Mouse (Mus musculus) liver, embryonic 16.5 days (tissue): ENCODE data around the gene Kcnip2. TPM values are rescaled to one million over a fixed set of nuclear protein-coding genes. Genes with fewer than 3 reads are reported as not detected.

ENCODE experiments used
- ATAC-seq: fragments of 200-750 bp; cut with Nextera tagmentation; 2 replicates; pipeline ENCODE4 v1.8.0; 2017; ENCODE audit warnings: low read depth, mild to moderate bottlenecking, moderate number of reproducible peaks, moderate library complexity
- H3K27ac ChIP-seq: fragments of 300-500 bp; sonication (generic); 2 replicates; pipeline ENCODE4 v1.5.1; 2014; ENCODE audit warnings: mild to moderate bottlenecking, low read length
- H3K27me3 ChIP-seq: fragments of 300-500 bp; sonication (generic); 2 replicates; pipeline ENCODE4 v1.6.1; 2014; ENCODE audit warnings: low read depth, low read length, mixed read lengths; ENCODE audit not compliant: control insufficient read depth, insufficient read depth
- H3K36me3 ChIP-seq: fragments of 300-500 bp; sonication (generic); 2 replicates; pipeline ENCODE4 v1.6.1; 2014; ENCODE audit warnings: mild to moderate bottlenecking; ENCODE audit not compliant: control insufficient read depth, insufficient read depth
- H3K4me1 ChIP-seq: fragments of 300-500 bp; sonication (generic); 2 replicates; pipeline ENCODE4 v1.6.1; 2014; ENCODE audit warnings: low read depth, low read length, mixed read lengths; ENCODE audit not compliant: control insufficient read depth
- H3K4me2 ChIP-seq: fragments of 300-500 bp; sonication (generic); 2 replicates; pipeline ENCODE4 v1.6.1; 2014; ENCODE audit warnings: low read depth, low read length, mixed read lengths
- H3K4me3 ChIP-seq: fragments of 300-500 bp; sonication (generic); 2 replicates; pipeline ENCODE4 v1.5.1; 2014; ENCODE audit warnings: low read depth, mild to moderate bottlenecking, low read length
- H3K9ac ChIP-seq: fragments of 300-500 bp; sonication (generic); 2 replicates; pipeline ENCODE4 v1.6.1; 2014; ENCODE audit warnings: low read depth, low read length
- H3K9me3 ChIP-seq: fragments of 300-500 bp; sonication (generic); replicated peaks from 2 replicates; pipeline ENCODE4 v1.6.1; 2016; ENCODE audit warnings: low read length; ENCODE audit not compliant: control insufficient read depth
- WGBS: fragments of 180-500 bp; shearing (Covaris S2); extraction: QIAGEN DNeasy Blood & Tissue Kit; methylation state at CpG from one replicate; pipeline ENCODE4 v1.1.7; 2014; ENCODE audit not compliant: insufficient replicate concordance; 5-methylcytosine and 5-hydroxymethylcytosine counted together
- polyA plus RNA-seq: library from polyadenylated mRNA; unstranded; fragments of >200 nt; fragmentation: Nextera tagmentation; extraction: Ambion mirVana; gene quantifications from 2 replicates; pipeline ENCODE4 v1.2.1, GENCODE M21; 2015

The Kcnip2 gene
- polyA plus RNA-seq, result 2.2 TPM in 2 replicates

DNA sequence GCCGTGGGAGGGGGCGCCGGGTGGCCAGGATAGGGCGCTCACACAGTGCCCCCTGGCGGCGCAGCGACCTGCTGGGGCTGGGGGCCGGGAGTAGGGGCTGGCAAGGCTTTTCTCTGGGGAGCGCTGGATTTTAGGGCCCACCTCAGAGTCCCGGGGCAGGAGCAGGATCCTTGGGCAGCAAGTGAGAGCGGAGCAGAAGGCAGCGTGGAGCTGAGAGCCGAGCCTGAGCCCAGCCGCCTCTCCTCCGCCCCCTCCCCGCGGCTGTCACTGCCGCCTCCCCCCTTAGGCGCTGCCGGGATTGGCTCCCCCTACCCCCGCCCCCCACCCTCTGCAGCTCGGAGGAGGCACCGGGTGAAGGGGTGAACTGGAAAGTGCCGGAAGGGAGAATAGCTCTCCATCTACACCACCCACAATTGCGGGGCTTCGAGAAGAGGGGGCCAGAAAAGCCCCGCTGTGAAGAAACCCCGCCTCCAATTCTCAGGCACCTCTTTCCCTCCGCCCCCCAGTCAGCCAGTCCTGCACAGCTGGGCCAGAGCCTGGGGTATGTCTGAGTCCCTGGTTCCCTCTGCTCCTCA lies at the start of gene Kcnip2:
Kcnip2 (minus strand) TSS at position 231 of the 575 bp plus-strand sequence.
- H3K9ac ChIP-seq, result no peak within 1 kb of the TSS
- no peak; the same call in 1 of the 2 replicates for ATAC-seq
- H3K36me3 ChIP-seq, result no peaks in the 10 kb centered on the region
- no peak within 1 kb of the TSS for H3K27ac ChIP-seq
- peaks cover 42% of the 10 kb centered on the region for H3K27me3 ChIP-seq
- H3K9me3 ChIP-seq, result no peaks in the 10 kb centered on the region
- H3K4me3 ChIP-seq, result peak within 1 kb of the TSS; percentile 38
- 2% methylated on average over 26 of the region's 29 CpGs for WGBS
- H3K4me1 ChIP-seq, result peaks cover 18% of the 10 kb centered on the region
- H3K4me2 ChIP-seq, result peak within 1 kb of the TSS; percentile 46

DNA sequence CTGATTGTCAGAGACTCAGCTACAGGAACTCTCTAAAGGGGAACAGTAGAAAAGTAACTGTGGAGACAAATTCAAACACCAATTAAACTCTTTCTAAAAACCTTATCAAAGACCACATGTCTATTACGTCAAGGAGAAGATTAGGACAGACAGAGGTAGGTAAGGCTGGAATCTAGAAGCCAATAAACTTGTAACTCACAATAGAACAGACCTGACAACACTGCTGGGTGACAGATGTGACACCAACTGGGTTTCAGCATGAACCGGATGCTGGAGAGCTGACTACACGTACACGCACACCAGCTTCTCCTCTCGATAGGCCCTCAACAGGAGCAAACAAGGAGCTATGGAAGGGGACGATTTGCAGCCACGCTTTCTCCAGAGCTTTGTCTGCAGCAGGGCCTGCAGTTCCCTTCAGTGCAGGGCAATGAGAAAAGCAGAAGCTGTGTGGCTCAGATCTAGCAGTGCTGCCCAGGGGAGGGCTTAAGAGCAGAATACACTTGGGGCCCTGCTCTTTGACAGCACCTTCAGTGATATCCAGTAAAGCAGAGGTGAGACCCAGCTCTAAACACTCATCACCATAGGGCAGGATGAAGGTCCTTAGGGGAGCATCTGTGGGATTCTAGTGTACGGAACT lies 39.5 kb upstream of the Kcnip2 start:
- Histone ChIP-seq H3K9me3 (no peaks in the 10 kb centered on the region), H3K9ac (no peak overlapping the region), H3K36me3 (no peaks in the 10 kb centered on the region), H3K27me3 (no peaks in the 10 kb centered on the region), H3K4me2 (no peak overlapping the region), H3K4me3 (no peak overlapping the region), H3K27ac (no peak overlapping the region), H3K4me1 (no peaks in the 10 kb centered on the region)
- 45% methylated on average over 8 of the region's 8 CpGs for WGBS
- no peak for ATAC-seq

DNA sequence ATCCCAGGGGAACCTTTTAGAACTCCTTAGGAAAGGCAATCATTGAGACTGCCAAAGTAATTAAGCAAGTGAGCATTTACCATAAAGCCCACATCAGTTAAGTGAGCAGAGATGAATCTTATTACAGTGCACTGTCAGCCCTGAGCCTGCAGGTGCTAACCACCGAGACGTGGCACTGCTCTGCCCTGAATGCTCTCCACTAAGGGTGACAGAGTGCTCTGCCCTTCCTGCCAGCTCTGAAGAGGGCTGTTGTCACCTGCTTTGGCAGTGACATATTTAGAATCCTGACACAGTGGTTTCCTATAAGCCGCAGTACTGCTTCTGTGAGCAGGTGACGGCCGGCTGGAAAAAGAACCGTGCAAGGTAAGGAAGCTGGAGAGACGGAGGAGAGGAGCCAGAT lies 38.7 kb upstream of the Kcnip2 start:
- Histone ChIP-seq H3K4me3 (no peak overlapping the region), H3K27ac (no peak overlapping the region), H3K9ac (no peak overlapping the region), H3K4me2 (no peak overlapping the region), H3K27me3 (no peaks in the 10 kb centered on the region), H3K9me3 (no peaks in the 10 kb centered on the region), H3K36me3 (no peaks in the 10 kb centered on the region), H3K4me1 (no peaks in the 10 kb centered on the region)
- ATAC-seq, result no peak
- whole genome bisulfite sequencing, result 70% methylated on average over 7 of the region's 7 CpGs

DNA sequence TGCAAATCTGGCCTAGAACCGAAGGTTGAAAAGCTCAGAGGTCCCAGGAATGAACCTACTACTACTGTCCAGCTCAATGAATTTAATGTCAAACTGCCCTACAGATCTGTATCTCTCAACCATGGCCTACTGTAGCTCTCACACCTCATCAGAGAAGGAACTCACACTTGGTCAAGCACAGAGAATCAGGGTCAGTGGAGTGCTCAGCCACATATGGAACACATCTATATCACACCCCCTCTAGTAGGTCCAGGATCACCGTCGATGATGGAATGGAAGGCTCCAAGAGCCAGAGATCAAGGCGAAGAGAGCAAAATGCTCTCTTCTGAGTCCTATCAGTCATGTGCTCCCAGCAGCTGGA lies 31.9 kb upstream of the Kcnip2 start:
- Histone ChIP-seq H3K9me3 (no peaks in the 10 kb centered on the region), H3K9ac (no peak overlapping the region), H3K4me2 (no peak overlapping the region), H3K36me3 (no peaks in the 10 kb centered on the region), H3K27me3 (no peaks in the 10 kb centered on the region), H3K4me1 (peaks cover 2% of the 10 kb centered on the region), H3K27ac (no peak overlapping the region), H3K4me3 (no peak overlapping the region)
- WGBS, result 75% methylated on average over 4 of the region's 4 CpGs
- no peak for ATAC-seq

DNA sequence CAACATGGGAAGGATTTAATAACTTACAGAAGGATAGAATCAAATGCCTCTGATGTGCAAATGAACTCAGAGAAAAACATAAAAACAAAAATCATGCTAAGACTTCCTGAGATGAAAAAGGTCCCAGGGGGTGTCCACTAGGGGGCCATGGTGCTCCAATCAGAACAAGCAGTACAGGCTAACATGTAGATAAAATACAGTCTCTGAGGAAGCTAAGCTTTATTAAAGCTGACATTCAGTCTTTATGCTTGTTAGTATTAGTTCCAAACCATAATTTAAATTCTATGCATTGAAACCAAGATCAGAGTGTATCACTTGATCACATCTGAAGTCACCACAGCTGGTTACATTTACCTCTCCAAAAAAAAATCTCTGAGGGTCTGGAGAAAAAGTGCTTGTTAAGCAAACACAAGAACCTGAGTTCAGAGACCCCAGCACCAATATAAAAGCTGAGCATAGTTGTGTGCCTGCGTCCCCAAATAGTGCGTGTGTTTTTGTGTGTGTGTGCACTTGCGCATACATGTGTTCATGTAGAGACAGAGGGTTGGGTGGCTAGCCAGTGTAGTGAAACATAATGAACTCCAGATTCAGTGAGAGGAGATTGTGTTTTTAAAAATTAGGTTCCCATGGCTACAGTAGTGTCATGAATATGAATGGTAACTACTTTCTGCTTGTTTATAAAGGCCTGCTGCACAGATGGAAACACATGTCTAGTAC lies 31.3 kb upstream of the Kcnip2 start:
- WGBS, result 84% methylated on average over 3 of the region's 3 CpGs
- H3K4me2 ChIP-seq, result no peak overlapping the region
- peaks cover 2% of the 10 kb centered on the region for H3K4me1 ChIP-seq
- H3K27me3 ChIP-seq, result no peaks in the 10 kb centered on the region
- H3K27ac ChIP-seq, result no peak overlapping the region
- ATAC-seq, result no peak
- H3K4me3 ChIP-seq, result no peak overlapping the region
- H3K9ac ChIP-seq, result no peak overlapping the region
- H3K9me3 ChIP-seq, result no peaks in the 10 kb centered on the region
- H3K36me3 ChIP-seq, result no peaks in the 10 kb centered on the region

DNA sequence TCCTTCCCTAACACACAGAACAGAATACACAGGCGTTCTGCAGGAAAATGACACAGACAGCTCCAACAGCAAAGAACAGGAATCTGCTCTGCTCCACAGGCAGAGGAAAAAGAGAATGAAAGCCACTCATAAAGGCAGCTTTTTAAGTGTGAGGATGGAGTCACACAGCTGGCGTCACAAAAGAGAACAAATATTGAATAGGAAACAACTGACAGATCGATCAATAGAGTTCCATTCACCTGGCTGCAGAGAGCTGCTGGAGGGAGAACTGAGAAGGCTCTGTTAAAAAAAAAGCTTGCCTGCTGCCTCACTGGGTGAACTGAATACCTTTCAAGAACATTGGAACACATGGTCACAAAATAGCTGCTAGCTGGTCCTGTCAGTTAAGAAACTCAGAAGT lies 28.3 kb upstream of the Kcnip2 start:
- H3K27me3 ChIP-seq, result no peaks in the 10 kb centered on the region
- H3K4me2 ChIP-seq, result no peak overlapping the region
- H3K9me3 ChIP-seq, result no peaks in the 10 kb centered on the region
- peaks cover 2% of the 10 kb centered on the region for H3K4me1 ChIP-seq
- WGBS, result 63% methylated on average over 3 of the region's 3 CpGs
- ATAC-seq, result 0 out of 2 replicates have a peak, but pooled peaks have one; percentile 16
- H3K9ac ChIP-seq, result no peak overlapping the region
- no peak overlapping the region for H3K4me3 ChIP-seq
- no peak overlapping the region for H3K27ac ChIP-seq
- no peaks in the 10 kb centered on the region for H3K36me3 ChIP-seq

DNA sequence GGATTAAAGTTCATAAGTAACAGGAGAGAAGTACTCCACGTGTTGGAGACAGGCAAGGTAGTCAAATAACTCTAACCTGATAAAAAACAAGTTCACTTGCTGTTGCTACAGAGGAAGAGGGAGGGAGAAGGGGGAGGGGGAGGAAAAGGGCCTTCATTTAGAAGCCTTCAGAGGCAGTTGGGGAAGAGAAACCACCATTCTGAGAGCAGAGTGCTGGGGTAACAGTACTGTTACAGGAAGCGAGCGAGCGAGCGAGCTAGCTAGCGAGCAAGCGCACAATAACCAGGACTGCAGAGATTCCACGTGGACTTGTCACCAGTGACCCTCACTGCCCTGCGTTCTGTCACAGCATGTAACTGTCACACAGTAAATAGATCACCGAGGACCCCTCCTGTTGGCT lies 27.6 kb upstream of the Kcnip2 start:
- Histone ChIP-seq H3K4me2 (peak overlapping the region; percentile 1; the same call in 1 of the 2 replicates), H3K27ac (no peak overlapping the region), H3K9me3 (no peaks in the 10 kb centered on the region), H3K4me1 (peaks cover 2% of the 10 kb centered on the region), H3K9ac (no peak overlapping the region; the same call in 1 of the 2 replicates), H3K27me3 (no peaks in the 10 kb centered on the region), H3K4me3 (no peak overlapping the region), H3K36me3 (no peaks in the 10 kb centered on the region)
- ATAC-seq, result peak; percentile 19; the same call in 1 of the 2 replicates
- 19% methylated on average over 10 of the region's 10 CpGs for WGBS

DNA sequence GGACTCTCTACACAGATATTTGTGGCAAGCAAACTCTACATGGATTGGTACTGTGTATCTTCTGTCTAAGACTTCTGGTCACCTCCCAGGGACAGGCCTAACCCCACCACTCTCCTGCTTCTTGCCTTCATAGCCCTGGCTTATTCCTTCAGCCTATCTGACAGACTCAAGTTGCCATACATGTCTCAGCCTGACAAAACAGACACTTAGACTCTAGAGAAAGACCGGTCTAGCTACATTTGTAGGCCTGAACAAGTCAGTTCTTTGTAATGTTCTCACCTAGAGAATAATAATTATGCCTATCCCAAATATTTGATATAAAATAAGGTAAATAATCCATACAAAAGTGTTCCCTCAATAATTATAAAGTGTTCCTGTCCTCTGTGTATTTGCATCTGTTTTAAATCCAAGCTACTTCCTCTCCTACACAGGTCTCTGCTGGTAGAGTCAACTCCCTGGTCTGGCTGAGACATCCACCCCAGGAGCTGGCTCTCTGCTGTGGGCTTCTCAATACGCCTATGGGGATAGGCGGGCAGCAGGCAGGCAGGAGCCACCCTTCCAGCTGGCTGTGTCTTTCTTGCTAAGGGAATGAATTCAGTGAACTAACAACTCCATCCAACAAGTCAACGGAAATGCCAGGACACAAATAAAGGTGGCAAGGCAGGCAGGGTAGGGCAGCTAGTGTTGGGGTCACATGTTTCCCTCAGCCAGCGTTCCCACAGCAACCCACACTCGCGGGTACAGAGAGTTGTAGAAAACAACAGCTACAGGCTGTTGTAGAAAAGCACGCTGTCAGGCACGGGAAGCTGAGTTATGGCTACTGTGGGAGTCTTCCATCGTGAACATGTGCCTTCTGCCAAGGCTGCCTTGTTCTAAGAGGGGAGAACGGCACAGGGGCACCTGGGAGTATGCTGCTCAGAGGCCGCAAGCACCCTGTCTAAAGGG lies 21.5 kb upstream of the Kcnip2 start:
- no peak overlapping the region for H3K27ac ChIP-seq
- H3K4me3 ChIP-seq, result no peak overlapping the region
- WGBS, result 71% methylated on average over 12 of the region's 12 CpGs
- H3K4me2 ChIP-seq, result no peak overlapping the region
- H3K36me3 ChIP-seq, result no peaks in the 10 kb centered on the region
- H3K4me1 ChIP-seq, result no peaks in the 10 kb centered on the region
- H3K9ac ChIP-seq, result no peak overlapping the region
- ATAC-seq, result no peak
- H3K27me3 ChIP-seq, result no peaks in the 10 kb centered on the region
- no peaks in the 10 kb centered on the region for H3K9me3 ChIP-seq
